Mouse (Mus musculus) liver, postnatal 0 days (tissue): ENCODE measurements around the gene Cdk19.

Experiments
- CTCF ChIP-seq: sonication (generic); IDR thresholded peaks from 2 replicates; pipeline ENCODE4 v1.5.1; 2016; ENCODE audit warnings: antibody characterized with exemption, low read depth
- EP300 ChIP-seq: IDR thresholded peaks from 2 replicates; pipeline ENCODE4 v1.6.1; 2016; ENCODE audit warnings: antibody characterized with exemption, low read depth, mild to moderate bottlenecking

- TF ChIP-seq CTCF: no peak
- no peak for TF ChIP-seq EP300
These were observed 36.9 kb downstream of the Cdk19 start for GRCm38 (mm10) chr10:40376286-40376685.
